Mouse (Mus musculus) E14TG2a.4 (cell line): ENCODE results near the gene Arhgef28.

ENCODE experiments used
- CTCF ChIP-seq: conservative IDR thresholded peaks from 2 replicates; pipeline ENCODE4 v1.5.1; 2014; ENCODE audit warnings: low read length
- NANOG ChIP-seq: IDR thresholded peaks from 2 replicates; pipeline ENCODE4 v1.6.1; 2014; ENCODE audit warnings: borderline replicate concordance, low read length, mixed read lengths

DNA sequence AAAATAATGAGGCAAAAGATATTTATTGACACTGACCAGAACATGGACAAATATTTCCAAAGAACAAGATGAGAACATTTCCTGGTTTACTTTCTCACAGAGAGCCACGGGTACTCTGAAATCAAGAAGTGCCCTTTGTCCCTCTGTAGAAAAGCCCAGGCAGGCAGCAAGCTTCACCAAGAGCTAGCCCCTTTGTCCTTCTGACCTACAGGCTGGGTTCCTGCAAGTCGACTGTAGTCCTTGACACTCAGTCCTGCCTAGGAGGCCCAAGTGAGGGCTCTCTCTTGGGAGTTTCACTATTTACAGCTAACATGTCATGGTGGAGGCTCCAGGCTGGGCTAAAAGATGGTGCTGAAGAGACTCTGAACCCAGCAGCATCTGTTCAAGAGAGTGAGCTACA is 307.6 kb downstream of the Arhgef28 start:
- TF ChIP-seq CTCF: no peak
- no peak for TF ChIP-seq NANOG
